Mouse (Mus musculus): ENCODE measurements around the gene Rmdn3.

GRCm38 (mm10) chr2:119194140-119194539 is 37.3 kb upstream of the Rmdn3 start:
- TF ChIP-seq CTCF (IDR thresholded peaks at IDR 0.05) (no peak), EP300 (IDR thresholded peaks at IDR 0.05) (no peak)
